Mouse (Mus musculus): ENCODE data around the gene Sypl2.
"Not testable (repeated sequence)": the region's sequence is repeated elsewhere in the genome, so short reads cannot be mapped to it uniquely, and the experiment has no call there.

Sypl2 gene

GRCm38 (mm10) chr3:108226558-108227350 lies at the start of gene Sypl2:
Gene Sypl2, minus strand, starts transcription at chr3:108226648.
- no peak for DNase-seq (ENCODE audit: low spot score)

- DNase-seq (ENCODE audit: low spot score): no peak
These were observed 32.9 kb upstream of the Sypl2 start for GRCm38 (mm10) chr3:108259319-108259718.

GRCm38 (mm10) chr3:108257831-108258500 lies 31.5 kb upstream of the Sypl2 start:
- DNase-seq (ENCODE audit: low spot score): no peak

GRCm38 (mm10) chr3:108256719-108257637 lies 30.5 kb upstream of the Sypl2 start, which contains the start of gene Psma5:
Gene Psma5, plus strand, starts transcription at chr3:108256926.
- DNase-seq (ENCODE audit: low spot score): peak; percentile 93

- no peak for DNase-seq (ENCODE audit: low spot score)
These were observed 20.4 kb upstream of the Sypl2 start for GRCm38 (mm10) chr3:108246857-108247256.

GRCm38 (mm10) chr3:108241243-108241839 lies 14.9 kb upstream of the Sypl2 start:
- no peak for DNase-seq (ENCODE audit: low spot score)

- DNase-seq (ENCODE audit: low spot score): not testable (repeated sequence)
These were observed 11.1 kb upstream of the Sypl2 start for GRCm38 (mm10) chr3:108237474-108238102.

GRCm38 (mm10) chr3:108231646-108232045 lies 5.2 kb upstream of the Sypl2 start:
- no peak for DNase-seq (ENCODE audit: low spot score)

GRCm38 (mm10) chr3:108227521-108227920 lies 1.1 kb upstream of the Sypl2 start:
- DNase-seq (ENCODE audit: low spot score): no peak

GRCm38 (mm10) chr3:108225711-108226557 lies 514 bp downstream of the Sypl2 start:
- no peak for DNase-seq (ENCODE audit: low spot score)

GRCm38 (mm10) chr3:108220661-108221060 lies 5.8 kb downstream of the Sypl2 start:
- DNase-seq (ENCODE audit: low spot score): no peak

- DNase-seq (ENCODE audit: low spot score): no peak
These were observed 11.7 kb downstream of the Sypl2 start for GRCm38 (mm10) chr3:108214734-108215133.

GRCm38 (mm10) chr3:108212406-108212805 lies 14.0 kb downstream of the Sypl2 start:
- no peak for DNase-seq (ENCODE audit: low spot score)

- DNase-seq (ENCODE audit: low spot score): no peak
These were observed 14.6 kb downstream of the Sypl2 start for GRCm38 (mm10) chr3:108211845-108212244.

- DNase-seq (ENCODE audit: low spot score): no peak
These were observed 15.7 kb downstream of the Sypl2 start, which contains the start of gene Atxn7l2 for GRCm38 (mm10) chr3:108210771-108211139. Gene Atxn7l2, minus strand, starts transcription at chr3:108210934.

GRCm38 (mm10) chr3:108209946-108210770 lies 16.3 kb downstream of the Sypl2 start:
- peak; percentile 92 for DNase-seq (ENCODE audit: low spot score)

GRCm38 (mm10) chr3:108209536-108209935 lies 16.9 kb downstream of the Sypl2 start:
- no peak for DNase-seq (ENCODE audit: low spot score)

GRCm38 (mm10) chr3:108209001-108209400 lies 17.4 kb downstream of the Sypl2 start:
- DNase-seq (ENCODE audit: low spot score): no peak

- DNase-seq (ENCODE audit: low spot score): no peak
These were observed 19.6 kb downstream of the Sypl2 start for GRCm38 (mm10) chr3:108206731-108207375.
